Mouse (Mus musculus): ENCODE measurements at regions not wholly inside any gene's neighbourhood (a gene's known extent, or its start where the extent isn't known, plus 50 kb on each side); places are given as distances from the start of the nearest gene placed in this dataset.

DNA sequence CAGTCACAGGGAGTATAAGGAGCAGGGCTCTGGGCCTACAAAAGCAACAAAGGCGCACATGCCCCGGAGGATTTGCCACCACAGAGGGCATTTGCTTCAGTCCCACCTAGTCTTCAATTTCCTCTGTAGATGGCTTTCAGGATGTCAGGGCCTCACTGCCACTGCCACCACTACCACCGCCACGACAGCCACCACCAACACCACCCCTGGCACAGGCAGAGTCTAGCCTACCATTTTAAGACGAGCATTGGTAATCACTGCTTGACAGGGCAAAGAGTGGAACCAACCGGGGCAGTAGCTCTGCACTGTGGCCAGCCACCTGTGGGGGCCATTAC lies 132.3 kb upstream of the Zfp703 start:
- no peak for TF ChIP-seq CTCF (IDR thresholded peaks at IDR 0.05; ENCODE audit: low read depth, low read length)
- no peak for TF ChIP-seq POLR2A (IDR thresholded peaks at IDR 0.05; ENCODE audit: borderline replicate concordance, low read depth, low read length)
